Mouse (Mus musculus): ENCODE results near the gene Mov10. TPM values are rescaled to one million over a fixed set of nuclear protein-coding genes. Genes with fewer than 3 reads are reported as not detected.
"Not testable (repeated sequence)": the region's sequence is repeated elsewhere in the genome, so short reads cannot be mapped to it uniquely, and the experiment has no call there.

The Mov10 gene
- polyA plus RNA-seq, 1 experiment from 2014 or later, result 38.4 TPM

GRCm38 (mm10) chr3:104752845-104753244, 65.5 kb downstream of the Mov10 start:
- H3K4me3 ChIP-seq (replicated peaks; ENCODE audit: low read depth, low read length); H3K4me1 ChIP-seq (replicated peaks; ENCODE audit: insufficient read depth, low read length); H3K36me3 ChIP-seq (ENCODE audit: insufficient read depth, low read length); H3K27me3 ChIP-seq (ENCODE audit: insufficient read depth, low read length); ATAC-seq (replicated peaks; ENCODE audit: low FRiP score, low read depth); H3K9me3 ChIP-seq (replicated peaks; ENCODE audit: low read length); H3K4me2 ChIP-seq (ENCODE audit: low read length); H3K27ac ChIP-seq; H3K9ac ChIP-seq (ENCODE audit: low read depth, low read length): not testable (repeated sequence)
- 17% methylated on average over 17 of the region's 25 CpGs for WGBS
- TF ChIP-seq CTCF (IDR thresholded peaks at IDR 0.05; ENCODE audit: low read depth), result peak; percentile 50
- DNase-seq (ENCODE audit: low spot score), result peak; percentile 44

Other genes starting within 250 kb of the Mov10 start
- gene Slc16a1, start 179.9 kb downstream of the Mov10 start, polyA plus RNA-seq (2015; fragmentation: Nextera tagmentation; extraction: Ambion mirVana), result 39.6 and 43.2 TPM in 2 replicates
- 4.8 and 7.7 TPM in 2 replicates for gene Ppm1j, start 37.5 kb downstream of the Mov10 start, polyA plus RNA-seq (2015; fragmentation: Nextera tagmentation; extraction: Ambion mirVana)
- 0.07 and 0.10 TPM in 2 replicates for gene Fam19a3, start 36.7 kb downstream of the Mov10 start, polyA plus RNA-seq (2015; fragmentation: Nextera tagmentation; extraction: Ambion mirVana)
- gene Rhoc, start 30.2 kb downstream of the Mov10 start, polyA plus RNA-seq (2015; fragmentation: Nextera tagmentation; extraction: Ambion mirVana), result 119 and 128 TPM in 2 replicates
- gene St7l, start 45.4 kb upstream of the Mov10 start, polyA plus RNA-seq (2015; fragmentation: Nextera tagmentation; extraction: Ambion mirVana), result 30.9 and 34.2 TPM in 2 replicates
- 119 and 131 TPM in 2 replicates for gene Capza1, start 45.9 kb upstream of the Mov10 start, polyA plus RNA-seq (2015; fragmentation: Nextera tagmentation; extraction: Ambion mirVana)
- 0.43 and 0.59 TPM in 2 replicates for gene Wnt2b, start 143.4 kb upstream of the Mov10 start, polyA plus RNA-seq (2015; fragmentation: Nextera tagmentation; extraction: Ambion mirVana)
- gene Cttnbp2nl, start 234.6 kb upstream of the Mov10 start, polyA plus RNA-seq (2015; fragmentation: Nextera tagmentation; extraction: Ambion mirVana), result 26.4 and 26.5 TPM in 2 replicates
- gene 4930564D02Rik, start 248.3 kb upstream of the Mov10 start, polyA plus RNA-seq (2015; fragmentation: Nextera tagmentation; extraction: Ambion mirVana), result not detected in 2 replicates

Measured in kidney, postnatal 0 days (tissue).